Mouse (Mus musculus): ENCODE results near the gene Sorbs2. TPM values are rescaled to one million over a fixed set of nuclear protein-coding genes. Genes with fewer than 3 reads are reported as not detected.

Sorbs2 gene
- polyA plus RNA-seq, 1 experiment, result not detected

DNA sequence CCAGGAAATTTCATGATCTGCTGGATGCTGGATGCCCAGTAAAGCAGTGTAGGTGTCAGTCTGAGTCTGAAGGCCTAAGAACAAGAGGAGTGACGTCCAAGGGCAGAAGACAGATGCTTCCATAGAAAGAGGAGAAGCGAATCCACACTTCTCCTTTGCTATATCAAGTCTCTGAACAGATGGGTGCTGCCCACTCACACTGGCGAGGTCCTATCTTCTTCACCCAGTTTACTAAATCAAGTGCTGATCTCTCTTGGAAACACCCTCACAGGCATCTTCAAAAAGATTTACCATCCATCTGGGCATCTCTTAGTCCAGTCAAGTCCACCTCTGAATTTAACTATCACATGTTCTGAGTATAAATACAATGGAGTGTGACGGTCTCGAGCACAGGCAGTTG is 86.1 kb downstream of the Sorbs2 start:
- TF ChIP-seq CTCF (IDR thresholded peaks at IDR 0.05; ENCODE audit: low read depth, low read length), result no peak
- no peak for TF ChIP-seq POLR2A (IDR thresholded peaks at IDR 0.05; ENCODE audit: borderline replicate concordance, low read depth, low read length)
- Histone ChIP-seq H3K4me1 (ENCODE audit: control insufficient read depth, insufficient read depth, low read length) (no peaks in the 10 kb centered on the region), H3K4me3 (ENCODE audit: insufficient read depth, low read length) (no peak overlapping the region), H3K27ac (ENCODE audit: insufficient read depth, low read depth, low read length) (no peak overlapping the region)

DNA sequence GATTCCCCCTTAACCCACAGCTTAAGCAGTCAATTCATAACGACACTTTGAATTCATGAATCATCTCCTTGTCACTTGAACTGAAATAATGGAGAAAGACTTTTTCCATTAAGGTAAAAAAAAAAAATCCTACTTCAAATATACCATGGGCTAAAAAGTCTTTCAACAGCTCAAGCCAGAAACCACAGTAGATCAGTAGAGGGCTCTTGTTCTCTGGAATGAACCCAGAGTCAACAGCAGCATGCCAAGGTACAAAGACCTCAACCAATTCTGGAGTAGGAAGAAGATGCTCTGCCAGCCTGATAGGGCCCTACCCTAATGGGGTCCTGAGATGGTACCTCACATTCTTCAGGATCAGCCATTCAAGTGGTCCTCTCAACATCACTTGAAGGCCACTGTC is 88.4 kb downstream of the Sorbs2 start:
- Histone ChIP-seq H3K4me1 (ENCODE audit: control insufficient read depth, insufficient read depth, low read length) (no peaks in the 10 kb centered on the region), H3K27ac (ENCODE audit: insufficient read depth, low read depth, low read length) (no peak overlapping the region), H3K4me3 (ENCODE audit: insufficient read depth, low read length) (no peak overlapping the region)
- TF ChIP-seq CTCF (IDR thresholded peaks at IDR 0.05; ENCODE audit: low read depth, low read length) (no peak), POLR2A (IDR thresholded peaks at IDR 0.05; ENCODE audit: borderline replicate concordance, low read depth, low read length) (no peak)

- no peaks in the 10 kb centered on the region for H3K4me1 ChIP-seq (ENCODE audit: control insufficient read depth, insufficient read depth, low read length)
- H3K27ac ChIP-seq (ENCODE audit: insufficient read depth, low read depth, low read length), result no peak overlapping the region
- no peak for TF ChIP-seq CTCF (IDR thresholded peaks at IDR 0.05; ENCODE audit: low read depth, low read length)
- no peak for TF ChIP-seq POLR2A (IDR thresholded peaks at IDR 0.05; ENCODE audit: borderline replicate concordance, low read depth, low read length)
- no peak overlapping the region for H3K4me3 ChIP-seq (ENCODE audit: insufficient read depth, low read length)
Observed at GRCm38 (mm10) chr8:45596591-45596990, 89.0 kb downstream of the Sorbs2 start.

DNA sequence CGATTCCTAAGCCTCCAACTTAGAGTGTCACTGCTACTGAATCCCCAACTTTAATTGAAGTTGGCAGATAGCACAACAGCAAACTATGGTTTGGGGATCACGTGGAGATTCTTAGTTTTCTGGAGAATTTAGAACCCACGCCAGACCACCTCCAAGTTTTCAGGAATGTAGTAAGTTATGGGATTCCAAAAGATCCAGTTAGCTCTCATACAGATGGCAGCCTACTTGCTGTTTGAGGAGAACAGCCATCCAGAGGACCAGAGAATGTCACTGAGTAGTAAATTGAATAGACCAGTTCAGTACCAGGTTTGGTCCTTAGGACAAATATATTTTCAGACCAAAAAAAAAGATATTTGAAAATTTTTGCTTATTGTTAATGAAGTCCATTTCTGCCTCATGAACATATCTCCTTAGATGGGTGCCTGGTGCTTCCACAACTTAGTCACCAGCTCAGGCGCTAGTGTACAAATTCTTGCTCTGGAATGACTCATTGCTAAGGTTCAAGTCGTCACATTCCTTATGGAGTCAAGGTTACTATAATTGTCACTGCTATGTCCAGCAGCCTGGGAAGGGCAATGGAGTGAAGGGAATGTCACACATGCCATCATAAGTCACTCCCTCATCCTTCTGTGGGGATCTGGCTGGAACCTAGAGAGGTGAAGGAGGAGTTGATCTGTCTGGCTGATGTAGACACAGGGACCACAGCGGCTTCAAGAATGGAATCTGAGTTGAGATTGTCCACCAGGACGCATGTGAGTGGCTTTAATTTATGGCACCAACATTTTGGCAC is 90.2 kb downstream of the Sorbs2 start:
- H3K27ac ChIP-seq (ENCODE audit: insufficient read depth, low read depth, low read length), result no peak overlapping the region
- TF ChIP-seq CTCF (IDR thresholded peaks at IDR 0.05; ENCODE audit: low read depth, low read length), result no peak
- TF ChIP-seq POLR2A (IDR thresholded peaks at IDR 0.05; ENCODE audit: borderline replicate concordance, low read depth, low read length), result no peak
- H3K4me3 ChIP-seq (ENCODE audit: insufficient read depth, low read length), result no peak overlapping the region
- H3K4me1 ChIP-seq (ENCODE audit: control insufficient read depth, insufficient read depth, low read length), result no peaks in the 10 kb centered on the region

GRCm38 (mm10) chr8:45598883-45599282 is 91.3 kb downstream of the Sorbs2 start:
- Histone ChIP-seq H3K4me3 (ENCODE audit: insufficient read depth, low read length) (no peak overlapping the region), H3K4me1 (ENCODE audit: control insufficient read depth, insufficient read depth, low read length) (no peaks in the 10 kb centered on the region), H3K27ac (ENCODE audit: insufficient read depth, low read depth, low read length) (no peak overlapping the region)
- TF ChIP-seq POLR2A (IDR thresholded peaks at IDR 0.05; ENCODE audit: borderline replicate concordance, low read depth, low read length), result no peak
- no peak for TF ChIP-seq CTCF (IDR thresholded peaks at IDR 0.05; ENCODE audit: low read depth, low read length)

DNA sequence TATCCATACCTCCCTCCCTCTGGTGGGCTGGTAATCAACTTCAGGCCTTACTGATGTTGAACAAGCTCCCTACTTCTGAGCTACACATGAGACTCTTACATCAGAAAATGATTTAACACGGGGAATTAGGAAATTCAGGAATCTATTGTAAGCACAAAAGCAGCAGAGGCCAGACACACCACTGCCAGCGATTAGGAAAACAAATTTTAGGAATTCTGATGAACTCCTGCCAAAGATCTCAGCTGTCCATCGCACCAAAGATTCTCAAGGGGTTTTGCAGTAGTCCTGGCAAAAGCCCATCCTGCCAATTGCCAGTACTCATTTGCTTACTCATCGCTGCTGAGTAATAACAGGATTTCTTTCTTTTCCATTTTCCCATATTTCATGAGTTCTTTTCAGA is 94.4 kb downstream of the Sorbs2 start:
- Histone ChIP-seq H3K27ac (ENCODE audit: insufficient read depth, low read depth, low read length) (no peak overlapping the region), H3K4me1 (ENCODE audit: control insufficient read depth, insufficient read depth, low read length) (no peaks in the 10 kb centered on the region), H3K4me3 (ENCODE audit: insufficient read depth, low read length) (no peak overlapping the region)
- TF ChIP-seq CTCF (IDR thresholded peaks at IDR 0.05; ENCODE audit: low read depth, low read length), result no peak
- no peak for TF ChIP-seq POLR2A (IDR thresholded peaks at IDR 0.05; ENCODE audit: borderline replicate concordance, low read depth, low read length)

GRCm38 (mm10) chr8:45605419-45605818 is 97.8 kb downstream of the Sorbs2 start:
- Histone ChIP-seq H3K4me3 (ENCODE audit: insufficient read depth, low read length) (no peak overlapping the region), H3K27ac (ENCODE audit: insufficient read depth, low read depth, low read length) (no peak overlapping the region), H3K4me1 (ENCODE audit: control insufficient read depth, insufficient read depth, low read length) (no peaks in the 10 kb centered on the region)
- TF ChIP-seq CTCF (IDR thresholded peaks at IDR 0.05; ENCODE audit: low read depth, low read length), result no peak
- TF ChIP-seq POLR2A (IDR thresholded peaks at IDR 0.05; ENCODE audit: borderline replicate concordance, low read depth, low read length), result no peak

DNA sequence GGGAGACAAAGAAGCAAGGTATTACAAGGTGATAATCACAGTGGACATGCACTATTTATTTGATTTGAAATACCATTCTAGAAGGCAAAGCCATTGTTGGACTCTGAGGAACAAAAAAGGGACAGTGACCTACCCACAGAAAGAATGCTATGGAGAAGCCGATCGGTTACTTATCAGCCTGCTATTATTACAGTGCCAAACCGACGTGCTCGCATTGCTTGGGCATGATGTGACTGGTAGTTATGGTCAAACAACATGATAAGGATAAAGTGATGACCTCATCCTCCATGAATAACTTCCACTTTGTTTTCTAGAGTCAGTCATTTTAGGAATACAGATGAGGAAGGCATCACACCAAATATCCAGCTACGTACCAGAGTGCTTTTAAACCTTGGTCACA is 99.4 kb downstream of the Sorbs2 start:
- H3K4me1 ChIP-seq (ENCODE audit: control insufficient read depth, insufficient read depth, low read length), result no peaks in the 10 kb centered on the region
- H3K27ac ChIP-seq (ENCODE audit: insufficient read depth, low read depth, low read length), result no peak overlapping the region
- no peak overlapping the region for H3K4me3 ChIP-seq (ENCODE audit: insufficient read depth, low read length)
- TF ChIP-seq CTCF (IDR thresholded peaks at IDR 0.05; ENCODE audit: low read depth, low read length) (no peak), POLR2A (IDR thresholded peaks at IDR 0.05; ENCODE audit: borderline replicate concordance, low read depth, low read length) (no peak)

- TF ChIP-seq POLR2A (IDR thresholded peaks at IDR 0.05; ENCODE audit: borderline replicate concordance, low read depth, low read length), result no peak
- no peak for TF ChIP-seq CTCF (IDR thresholded peaks at IDR 0.05; ENCODE audit: low read depth, low read length)
- Histone ChIP-seq H3K27ac (ENCODE audit: insufficient read depth, low read depth, low read length) (no peak overlapping the region), H3K4me1 (ENCODE audit: control insufficient read depth, insufficient read depth, low read length) (no peaks in the 10 kb centered on the region), H3K4me3 (ENCODE audit: insufficient read depth, low read length) (no peak overlapping the region)
Observed at GRCm38 (mm10) chr8:45608413-45608812, 100.8 kb downstream of the Sorbs2 start.

- H3K4me1 ChIP-seq (ENCODE audit: control insufficient read depth, insufficient read depth, low read length), result no peaks in the 10 kb centered on the region
- no peak for TF ChIP-seq POLR2A (IDR thresholded peaks at IDR 0.05; ENCODE audit: borderline replicate concordance, low read depth, low read length)
- no peak for TF ChIP-seq CTCF (IDR thresholded peaks at IDR 0.05; ENCODE audit: low read depth, low read length)
- no peak overlapping the region for H3K4me3 ChIP-seq (ENCODE audit: insufficient read depth, low read length)
- H3K27ac ChIP-seq (ENCODE audit: insufficient read depth, low read depth, low read length), result no peak overlapping the region
Observed at GRCm38 (mm10) chr8:45610426-45611215, 103.0 kb downstream of the Sorbs2 start.

All from bone marrow macrophage, adult 2 months (primary cell).